Mouse (Mus musculus) spleen, adult 2 months (tissue): ENCODE results near the gene Ppp1r37. TPM values are rescaled to one million over a fixed set of nuclear protein-coding genes. Genes with fewer than 3 reads are reported as not detected.

Experiments used
- DNase-seq, 2 experiments: peaks; one replicate each; pipeline versions ENCODE4 v3.0.0 to v3.0.0-alpha.2; 2012 to 2021; ENCODE audit warnings: low spot score in 2 of 2, low read depth in 1 of 2
- H3K27ac ChIP-seq: fragments of 200-500 bp; 2 replicates; pipeline ENCODE4 v1.5.1; 2012; ENCODE audit warnings: low read length, inconsistent platforms; ENCODE audit not compliant: insufficient read depth
- H3K27me3 ChIP-seq: fragments of 200-500 bp; 2 replicates; pipeline ENCODE4 v1.6.1; 2012; ENCODE audit warnings: mild to moderate bottlenecking, moderate library complexity, low read length, inconsistent platforms; ENCODE audit not compliant: control insufficient read depth, insufficient read depth
- H3K36me3 ChIP-seq: fragments of 200-500 bp; 2 replicates; pipeline ENCODE4 v1.6.1; 2012; ENCODE audit warnings: mild to moderate bottlenecking, low read length, inconsistent platforms; ENCODE audit not compliant: control insufficient read depth, insufficient read depth
- H3K4me1 ChIP-seq: fragments of 200-500 bp; 2 replicates; pipeline ENCODE4 v1.6.1; 2011; ENCODE audit warnings: inconsistent platforms; ENCODE audit not compliant: control insufficient read depth, insufficient read depth, insufficient read length
- H3K4me3 ChIP-seq: fragments of 200-500 bp; 2 replicates; pipeline ENCODE4 v1.5.1; 2011; ENCODE audit warnings: mild to moderate bottlenecking, inconsistent platforms; ENCODE audit not compliant: insufficient read depth, insufficient read length; ENCODE audit errors: extremely low read depth
- CTCF ChIP-seq: fragments of 200-500 bp; IDR thresholded peaks from 2 replicates; pipeline ENCODE4 v1.5.1; 2011; ENCODE audit warnings: mild to moderate bottlenecking, inconsistent platforms; ENCODE audit not compliant: insufficient read depth, insufficient read length, insufficient replicate concordance; ENCODE audit errors: extremely low read depth
- POLR2A ChIP-seq: fragments of 200-500 bp; IDR thresholded peaks from 2 replicates; pipeline ENCODE4 v1.6.1; 2011; ENCODE audit warnings: low read depth, low read length, inconsistent platforms
- WGBS: fragments of 180-500 bp; shearing (Covaris S2); methylation state at CpG from one replicate; pipeline ENCODE4 v1.1.7; 2018; 5-methylcytosine and 5-hydroxymethylcytosine counted together
- polyA plus RNA-seq: library from polyadenylated mRNA; depleted of rRNA; stranded (reverse); fragments of >200 nt; gene quantifications from 2 replicates; pipeline ENCODE4 v1.2.3, GENCODE M21; 2012

The Ppp1r37 gene
- polyA plus RNA-seq, 1 experiment, result 56.2 TPM

DNA sequence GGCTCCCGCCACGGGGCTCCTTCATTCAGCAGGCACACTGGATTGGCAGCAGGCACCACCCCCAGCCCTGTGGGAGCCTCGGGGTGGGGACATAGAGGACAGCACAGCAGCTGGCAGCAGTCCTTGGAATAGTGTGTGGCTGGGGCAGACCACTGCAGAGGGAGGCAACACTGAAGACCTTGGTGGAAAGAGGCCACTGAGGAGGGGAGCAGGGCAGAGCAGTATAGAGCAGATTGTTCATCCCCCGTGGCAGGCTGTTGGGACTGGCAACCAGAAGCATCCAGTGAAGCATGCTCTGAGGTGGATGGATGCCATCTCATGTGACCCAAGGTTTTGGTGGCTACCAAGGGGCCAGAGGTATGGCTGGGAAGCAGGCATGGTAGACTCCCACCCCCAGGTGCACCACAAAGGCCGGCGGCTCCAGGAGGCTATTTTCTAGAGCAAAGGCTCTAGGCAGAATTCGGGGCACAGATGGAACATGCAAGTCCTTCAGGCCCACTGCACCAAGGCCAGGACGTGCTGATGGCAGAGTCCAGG, 20.7 kb downstream of the Ppp1r37 start:
- H3K4me1 ChIP-seq, result peaks cover 7% of the 10 kb centered on the region; the same call in 1 of the 2 replicates
- no peak overlapping the region for H3K4me3 ChIP-seq
- H3K36me3 ChIP-seq, result no peaks in the 10 kb centered on the region
- H3K27ac ChIP-seq, result no peak overlapping the region
- WGBS, result 73% methylated on average over 8 of the region's 8 CpGs
- no peak for TF ChIP-seq POLR2A
- TF ChIP-seq CTCF, result no peak
- no peaks in the 10 kb centered on the region for H3K27me3 ChIP-seq
- DNase-seq, result no peak

DNA sequence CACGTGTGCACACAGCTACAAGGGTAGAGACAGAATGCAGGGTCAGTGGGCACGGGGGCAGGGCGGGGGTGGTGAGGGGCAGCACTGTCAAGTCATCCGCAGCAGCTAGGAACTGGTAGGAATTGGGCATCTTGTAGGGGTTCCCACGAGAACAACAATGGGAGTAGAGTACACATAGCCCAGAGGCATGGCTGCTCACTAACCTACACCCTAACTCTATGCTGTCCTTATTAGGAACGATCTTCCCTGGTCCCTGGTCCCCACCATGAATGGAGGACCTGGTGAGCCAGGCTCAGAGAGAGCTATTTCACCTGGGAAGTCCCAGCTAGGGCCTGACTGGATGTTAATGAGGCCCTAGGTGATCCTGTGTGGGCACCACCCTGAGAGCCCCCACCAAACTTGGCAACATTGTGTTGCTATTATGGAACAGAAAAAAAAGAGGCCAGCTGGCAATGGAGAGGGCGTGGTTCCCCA, 21.2 kb downstream of the Ppp1r37 start:
- H3K27ac ChIP-seq, result no peak overlapping the region
- TF ChIP-seq CTCF, result no peak
- H3K36me3 ChIP-seq, result no peaks in the 10 kb centered on the region
- H3K4me1 ChIP-seq, result peaks cover 7% of the 10 kb centered on the region; the same call in 1 of the 2 replicates
- no peak for DNase-seq
- 89% methylated on average over 7 of the region's 7 CpGs for WGBS
- no peak overlapping the region for H3K4me3 ChIP-seq
- no peaks in the 10 kb centered on the region for H3K27me3 ChIP-seq

DNA sequence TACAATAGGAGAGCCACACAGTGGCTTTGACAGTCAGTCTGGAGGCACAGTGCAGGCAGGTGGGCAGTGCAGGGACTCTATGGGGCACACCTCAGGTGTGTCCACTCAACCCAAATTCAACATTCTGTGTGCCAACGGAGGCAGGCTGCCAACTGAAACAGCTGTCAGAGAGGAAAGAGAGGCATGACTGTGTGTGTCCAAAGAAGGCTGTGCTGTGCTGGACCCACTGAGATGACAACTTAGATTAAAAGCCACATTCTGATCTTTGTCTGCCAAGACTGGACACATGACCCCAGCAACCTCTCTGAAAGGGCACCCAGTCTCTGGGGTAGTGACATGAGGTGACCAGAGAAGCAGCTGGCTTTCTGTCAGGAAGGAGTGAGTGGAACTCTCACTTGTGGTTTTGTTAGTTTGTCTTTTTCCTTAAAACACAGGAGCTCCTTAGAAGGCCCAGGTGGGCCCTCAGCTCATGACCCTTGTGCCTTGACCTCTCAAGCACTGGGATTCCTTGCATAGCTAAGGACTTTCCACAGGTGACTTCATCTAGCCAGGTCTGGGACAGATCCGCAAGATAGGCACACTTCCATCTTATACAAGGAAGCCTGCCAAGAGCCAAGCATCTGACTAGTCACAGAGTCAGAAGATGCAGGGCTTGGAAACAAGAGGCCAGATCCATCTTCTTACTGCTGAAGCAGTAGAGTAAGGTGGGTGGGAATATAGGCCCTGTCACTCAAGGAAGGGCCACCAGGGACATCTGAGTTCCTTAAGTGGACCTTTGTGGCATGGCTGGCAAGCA, 21.9 kb downstream of the Ppp1r37 start:
- no peaks in the 10 kb centered on the region for H3K27me3 ChIP-seq
- WGBS, result 85% methylated on average over 2 of the region's 2 CpGs
- no peak for DNase-seq
- no peak overlapping the region for H3K4me3 ChIP-seq
- peaks cover 7% of the 10 kb centered on the region; the same call in 1 of the 2 replicates for H3K4me1 ChIP-seq
- no peak for TF ChIP-seq CTCF
- no peak for TF ChIP-seq POLR2A
- no peaks in the 10 kb centered on the region for H3K36me3 ChIP-seq
- no peak overlapping the region for H3K27ac ChIP-seq

DNA sequence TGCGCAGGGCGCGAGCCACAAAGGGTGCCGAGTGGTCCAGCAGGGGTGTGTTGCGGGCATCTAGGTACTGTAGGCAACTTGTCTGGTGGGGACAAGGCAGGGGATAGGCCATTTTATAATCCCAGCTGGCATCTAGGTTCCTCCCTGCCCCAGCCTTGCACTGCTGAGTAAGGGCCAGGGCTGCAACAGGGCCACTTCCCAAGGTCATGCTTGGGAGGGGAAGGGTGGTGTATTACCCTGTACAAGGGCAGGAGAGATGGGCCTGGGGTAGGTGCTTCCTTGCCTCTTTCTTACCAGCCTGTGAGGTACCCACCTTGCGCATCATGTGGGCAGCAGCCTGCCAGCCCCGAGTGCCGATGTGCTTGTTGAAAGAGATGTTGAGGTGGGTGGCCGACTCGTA, 28.2 kb downstream of the Ppp1r37 start:
- Histone ChIP-seq H3K4me1 (no peaks in the 10 kb centered on the region), H3K4me3 (no peak overlapping the region), H3K36me3 (peaks cover 40% of the 10 kb centered on the region), H3K27me3 (no peaks in the 10 kb centered on the region), H3K27ac (no peak overlapping the region)
- TF ChIP-seq CTCF, result no peak
- TF ChIP-seq POLR2A, result no peak
- WGBS, result 97% methylated on average over 10 of the region's 10 CpGs
- DNase-seq, result no peak

DNA sequence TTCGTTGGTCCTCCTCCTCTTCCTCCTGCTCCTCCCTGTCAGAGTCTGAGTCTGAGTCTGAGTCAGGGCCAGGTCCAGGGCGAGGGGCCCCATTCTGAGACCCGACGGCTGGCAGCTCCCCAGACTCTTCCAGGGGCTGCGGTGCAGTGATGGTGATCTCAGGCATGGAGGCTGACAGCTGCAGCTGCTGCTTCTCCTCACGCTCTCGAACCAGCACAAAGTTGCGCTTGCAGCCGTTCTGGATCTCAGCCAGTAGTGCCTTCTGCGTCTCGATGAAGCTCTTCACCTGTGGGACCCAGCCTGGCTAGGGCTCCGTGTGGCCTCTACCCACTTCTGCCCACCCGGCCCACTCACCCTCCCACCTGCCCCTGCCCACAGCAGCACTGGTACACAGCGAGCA, 30.6 kb downstream of the Ppp1r37 start:
- Histone ChIP-seq H3K27ac (no peak overlapping the region), H3K36me3 (peaks cover 40% of the 10 kb centered on the region), H3K4me3 (no peak overlapping the region), H3K4me1 (no peaks in the 10 kb centered on the region), H3K27me3 (no peaks in the 10 kb centered on the region)
- no peak for DNase-seq
- TF ChIP-seq POLR2A, result no peak
- no peak for TF ChIP-seq CTCF
- 92% methylated on average over 14 of the region's 14 CpGs for WGBS

DNA sequence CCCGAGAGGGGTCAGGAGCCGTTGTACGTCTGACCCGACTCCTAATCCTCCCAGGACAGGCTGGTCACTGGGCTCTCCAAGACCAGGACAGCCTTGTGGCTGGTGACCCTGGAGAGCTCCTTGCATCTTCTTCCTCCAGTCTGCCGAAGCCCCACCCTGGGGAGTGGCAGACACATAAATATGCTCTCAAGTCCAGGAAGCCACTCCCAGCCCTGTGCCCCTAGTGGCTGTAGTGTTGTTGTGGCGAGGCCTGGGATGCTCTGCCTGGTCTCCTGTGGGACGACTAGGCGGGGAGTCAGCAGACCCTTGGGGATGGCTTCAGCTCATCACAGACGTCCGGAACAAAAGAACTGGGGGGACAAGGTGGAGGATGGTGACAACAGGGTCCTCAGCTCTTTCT, 31.8 kb downstream of the Ppp1r37 start:
- TF ChIP-seq CTCF (no peak), POLR2A (no peak)
- DNase-seq, result no peak
- Histone ChIP-seq H3K27ac (no peak overlapping the region), H3K4me3 (no peak overlapping the region), H3K27me3 (no peaks in the 10 kb centered on the region), H3K36me3 (peaks cover 40% of the 10 kb centered on the region), H3K4me1 (no peaks in the 10 kb centered on the region)
- 80% methylated on average over 10 of the region's 10 CpGs for WGBS

DNA sequence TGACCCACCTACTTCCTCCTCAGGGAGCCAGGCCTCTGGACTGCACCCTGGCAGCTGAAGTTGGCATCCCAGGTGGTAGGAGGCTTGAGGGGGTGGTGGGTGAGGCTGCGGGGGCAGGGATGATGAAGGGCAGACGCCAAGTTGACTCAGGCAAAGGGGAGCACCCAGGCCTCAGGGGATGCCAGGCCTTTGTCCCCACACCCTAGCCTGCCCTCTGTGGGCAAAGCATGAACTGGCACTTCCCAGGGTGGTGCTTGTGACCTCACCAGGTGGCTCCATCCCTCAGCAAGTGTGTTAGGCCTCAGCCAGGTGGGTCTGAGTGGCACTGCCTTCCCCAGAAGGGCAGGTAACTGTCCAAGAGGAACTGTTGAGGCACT, 37.8 kb downstream of the Ppp1r37 start:
- H3K36me3 ChIP-seq, result no peaks in the 10 kb centered on the region
- no peak for DNase-seq
- H3K27ac ChIP-seq, result no peak overlapping the region
- peaks cover 20% of the 10 kb centered on the region for H3K27me3 ChIP-seq
- WGBS, result 66% methylated on average over 2 of the region's 2 CpGs
- peaks cover 16% of the 10 kb centered on the region for H3K4me1 ChIP-seq
- TF ChIP-seq CTCF (no peak), POLR2A (no peak)
- H3K4me3 ChIP-seq, result no peak overlapping the region
